Mouse (Mus musculus) spleen, adult 2 months (tissue): ENCODE results near the gene Klk15. TPM values are rescaled to one million over a fixed set of nuclear protein-coding genes. Genes with fewer than 3 reads are reported as not detected.
"Not testable (repeated sequence)": the region's sequence is repeated elsewhere in the genome, so short reads cannot be mapped to it uniquely, and the experiment has no call there.

ENCODE experiments used
- DNase-seq, 2 experiments: peaks; one replicate each; pipeline versions ENCODE4 v3.0.0 to v3.0.0-alpha.2; 2012 to 2021; ENCODE audit warnings: low spot score in 2 of 2, low read depth in 1 of 2
- H3K27ac ChIP-seq: fragments of 200-500 bp; 2 replicates; pipeline ENCODE4 v1.5.1; 2012; ENCODE audit warnings: low read length, inconsistent platforms; ENCODE audit not compliant: insufficient read depth
- H3K27me3 ChIP-seq: fragments of 200-500 bp; 2 replicates; pipeline ENCODE4 v1.6.1; 2012; ENCODE audit warnings: mild to moderate bottlenecking, moderate library complexity, low read length, inconsistent platforms; ENCODE audit not compliant: control insufficient read depth, insufficient read depth
- H3K36me3 ChIP-seq: fragments of 200-500 bp; 2 replicates; pipeline ENCODE4 v1.6.1; 2012; ENCODE audit warnings: mild to moderate bottlenecking, low read length, inconsistent platforms; ENCODE audit not compliant: control insufficient read depth, insufficient read depth
- H3K4me1 ChIP-seq: fragments of 200-500 bp; 2 replicates; pipeline ENCODE4 v1.6.1; 2011; ENCODE audit warnings: inconsistent platforms; ENCODE audit not compliant: control insufficient read depth, insufficient read depth, insufficient read length
- H3K4me3 ChIP-seq: fragments of 200-500 bp; 2 replicates; pipeline ENCODE4 v1.5.1; 2011; ENCODE audit warnings: mild to moderate bottlenecking, inconsistent platforms; ENCODE audit not compliant: insufficient read depth, insufficient read length; ENCODE audit errors: extremely low read depth
- CTCF ChIP-seq: fragments of 200-500 bp; IDR thresholded peaks from 2 replicates; pipeline ENCODE4 v1.5.1; 2011; ENCODE audit warnings: mild to moderate bottlenecking, inconsistent platforms; ENCODE audit not compliant: insufficient read depth, insufficient read length, insufficient replicate concordance; ENCODE audit errors: extremely low read depth
- POLR2A ChIP-seq: fragments of 200-500 bp; IDR thresholded peaks from 2 replicates; pipeline ENCODE4 v1.6.1; 2011; ENCODE audit warnings: low read depth, low read length, inconsistent platforms
- WGBS: fragments of 180-500 bp; shearing (Covaris S2); methylation state at CpG from one replicate; pipeline ENCODE4 v1.1.7; 2018; 5-methylcytosine and 5-hydroxymethylcytosine counted together
- polyA plus RNA-seq: library from polyadenylated mRNA; depleted of rRNA; stranded (reverse); fragments of >200 nt; gene quantifications from 2 replicates; pipeline ENCODE4 v1.2.3, GENCODE M21; 2012

Klk15 gene
- polyA plus RNA-seq, 1 experiment = not detected

- Histone ChIP-seq H3K36me3 (no peaks in the 10 kb centered on the region), H3K4me3 (no peak overlapping the region), H3K27ac (no peak overlapping the region), H3K4me1 (no peaks in the 10 kb centered on the region), H3K27me3 (no peaks in the 10 kb centered on the region)
- TF ChIP-seq CTCF = no peak
- TF ChIP-seq POLR2A = no peak
- no peak for DNase-seq
- WGBS = 56% methylated on average over 3 of the region's 3 CpGs
These were observed 1.2 kb downstream of the Klk15 start for GRCm38 (mm10) chr7:43934747-43935146.

GRCm38 (mm10) chr7:43936551-43936950, 3.0 kb downstream of the Klk15 start:
- no peaks in the 10 kb centered on the region for H3K27me3 ChIP-seq
- H3K4me1 ChIP-seq = no peaks in the 10 kb centered on the region
- no peak overlapping the region for H3K4me3 ChIP-seq
- no peak overlapping the region for H3K27ac ChIP-seq
- no peaks in the 10 kb centered on the region for H3K36me3 ChIP-seq
- no peak for DNase-seq
- WGBS = 83% methylated on average over 14 of the region's 14 CpGs
- TF ChIP-seq POLR2A (no peak), CTCF (no peak)

GRCm38 (mm10) chr7:43942293-43942692, 8.8 kb downstream of the Klk15 start:
- not testable (repeated sequence) for H3K4me1 ChIP-seq, DNase-seq, H3K27ac ChIP-seq, H3K4me3 ChIP-seq, H3K36me3 ChIP-seq, H3K27me3 ChIP-seq
- 63% methylated on average over 3 of the region's 3 CpGs for WGBS

- TF ChIP-seq POLR2A = no peak
- no peak for TF ChIP-seq CTCF
- 71% methylated on average over 3 of the region's 3 CpGs for WGBS
- no peaks in the 10 kb centered on the region for H3K36me3 ChIP-seq
- DNase-seq = no peak
- H3K4me1 ChIP-seq = no peaks in the 10 kb centered on the region
- no peak overlapping the region for H3K27ac ChIP-seq
- no peak overlapping the region for H3K4me3 ChIP-seq
- H3K27me3 ChIP-seq = no peaks in the 10 kb centered on the region
These were observed 11.3 kb downstream of the Klk15 start for GRCm38 (mm10) chr7:43944727-43945264.

DNA sequence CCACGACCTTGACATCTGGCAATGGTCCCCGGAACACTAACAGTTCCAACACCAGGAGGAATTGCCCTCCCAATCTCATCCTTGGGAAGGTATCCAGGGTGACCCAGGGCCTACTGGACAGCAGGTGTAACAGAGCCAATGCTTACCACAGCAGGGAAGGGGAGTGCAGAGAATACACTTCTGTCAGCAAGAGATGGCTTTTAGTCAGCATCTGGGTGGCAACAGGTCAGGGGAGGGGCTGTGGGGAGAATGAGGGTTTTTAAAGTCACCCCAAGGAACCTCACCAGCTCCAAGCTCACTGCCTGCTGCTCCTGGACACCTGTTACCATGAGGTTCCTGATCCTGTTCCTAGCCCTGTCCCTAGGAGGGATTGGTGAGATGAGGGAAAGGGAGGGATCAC, 16.8 kb downstream of the Klk15 start, which contains the start of gene Klk1b8:
Klk1b8 (plus strand) TSS at position 301 of the 400 bp plus-strand sequence.
- no peak for TF ChIP-seq CTCF
- TF ChIP-seq POLR2A = no peak
- H3K4me3 ChIP-seq = no peak within 1 kb of the TSS
- no peaks in the 10 kb centered on the region for H3K4me1 ChIP-seq
- WGBS = 63% methylated on average over 2 of the region's 2 CpGs
- no peak for DNase-seq
- H3K27ac ChIP-seq = no peak within 1 kb of the TSS
- H3K27me3 ChIP-seq = no peaks in the 10 kb centered on the region
- no peaks in the 10 kb centered on the region for H3K36me3 ChIP-seq

DNA sequence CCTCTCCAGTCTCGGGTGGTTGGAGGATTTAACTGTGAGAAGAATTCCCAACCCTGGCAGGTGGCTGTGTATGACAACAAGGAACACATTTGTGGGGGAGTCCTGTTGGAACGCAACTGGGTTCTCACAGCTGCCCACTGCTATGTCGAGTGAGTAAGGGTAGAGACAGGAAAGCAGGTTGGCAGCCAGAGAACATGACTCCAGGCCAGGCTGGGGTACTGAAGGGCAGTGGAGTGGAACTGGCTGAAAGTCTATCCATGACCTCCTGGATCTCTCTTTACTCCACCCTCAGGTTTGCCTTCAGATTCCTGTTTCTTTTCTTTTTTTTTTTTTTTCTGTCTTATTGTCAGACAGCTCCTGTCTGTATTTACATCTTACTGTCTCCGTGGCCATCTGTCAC, 19.2 kb downstream of the Klk15 start:
- no peak for TF ChIP-seq CTCF
- TF ChIP-seq POLR2A = no peak
- Histone ChIP-seq H3K27me3 (no peaks in the 10 kb centered on the region), H3K4me1 (no peaks in the 10 kb centered on the region), H3K36me3 (no peaks in the 10 kb centered on the region), H3K27ac (no peak overlapping the region), H3K4me3 (no peak overlapping the region)
- no peak for DNase-seq
- 68% methylated on average over 4 of the region's 4 CpGs for WGBS

DNA sequence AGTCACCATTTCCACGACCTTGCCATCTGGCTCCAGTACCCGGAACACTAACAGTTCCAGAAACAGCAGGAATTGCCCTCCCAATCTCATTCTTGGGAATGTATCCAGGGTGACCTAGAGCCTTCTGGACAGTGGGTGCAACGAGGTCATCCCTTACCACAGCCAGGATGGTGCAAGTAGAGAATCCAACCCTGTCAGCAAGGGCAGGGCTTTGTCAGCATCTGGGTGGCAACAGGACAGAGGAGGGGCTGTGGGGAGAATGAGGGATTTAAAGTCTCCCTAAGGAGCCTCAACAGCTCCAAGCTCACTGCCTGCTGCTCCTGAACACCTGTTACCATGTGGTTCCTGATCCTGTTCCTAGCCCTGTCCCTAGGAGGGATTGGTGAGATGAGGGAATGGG, 32.9 kb downstream of the Klk15 start, which contains the start of gene Klk1b1:
Klk1b1 (plus strand) TSS at position 301 of the 400 bp plus-strand sequence.
- TF ChIP-seq POLR2A (no peak), CTCF (no peak)
- 61% methylated on average over 3 of the region's 3 CpGs for WGBS
- no peak for DNase-seq
- Histone ChIP-seq H3K27ac (no peak within 1 kb of the TSS), H3K27me3 (no peaks in the 10 kb centered on the region), H3K4me1 (no peaks in the 10 kb centered on the region), H3K4me3 (no peak within 1 kb of the TSS), H3K36me3 (no peaks in the 10 kb centered on the region)

DNA sequence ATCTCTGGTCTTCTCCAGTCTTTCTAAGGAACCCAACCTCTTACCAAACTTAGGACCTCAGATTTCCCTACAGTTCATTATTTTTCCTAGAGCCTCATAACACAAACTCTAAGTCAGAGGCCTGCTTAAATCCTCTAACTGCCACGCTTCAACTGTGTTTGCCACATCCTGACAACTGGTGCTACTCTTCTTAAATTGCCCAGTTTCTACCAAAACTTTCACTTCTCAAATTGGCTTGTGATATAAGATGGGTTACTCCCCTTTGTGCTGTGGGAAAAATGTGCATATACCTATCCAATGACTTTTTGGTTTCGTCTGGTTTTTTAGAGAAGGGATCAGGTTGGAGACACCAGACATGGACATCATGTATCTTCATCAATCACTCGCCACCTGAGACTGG, 33.5 kb downstream of the Klk15 start:
- 65% methylated on average over 3 of the region's 3 CpGs for WGBS
- H3K4me3 ChIP-seq = no peak overlapping the region
- DNase-seq = no peak
- TF ChIP-seq POLR2A (no peak), CTCF (no peak)
- no peaks in the 10 kb centered on the region for H3K27me3 ChIP-seq
- H3K36me3 ChIP-seq = no peaks in the 10 kb centered on the region
- H3K4me1 ChIP-seq = no peaks in the 10 kb centered on the region
- H3K27ac ChIP-seq = no peak overlapping the region
